Mouse (Mus musculus) heart, embryonic 13.5 days (tissue): ENCODE results near the gene Cep112. TPM values are rescaled to one million over a fixed set of nuclear protein-coding genes. Genes with fewer than 3 reads are reported as not detected.
"Not testable (repeated sequence)": the region's sequence is repeated elsewhere in the genome, so short reads cannot be mapped to it uniquely, and the experiment has no call there.

Experiments
- ATAC-seq: fragments of 200-750 bp; cut with Nextera tagmentation; 2 replicates; pipeline ENCODE4 v1.8.0; 2017; ENCODE audit warnings: moderate TSS enrichment; ENCODE audit not compliant: insufficient number of reproducible peaks, low FRiP score, low TSS enrichment; ENCODE audit errors: extremely low read depth
- H3K27ac ChIP-seq: fragments of 300-500 bp; sonication (generic); replicated peaks from 2 replicates; pipeline ENCODE4 v1.5.1; 2015; ENCODE audit warnings: moderate library complexity, mild to moderate bottlenecking, inconsistent platforms
- H3K27me3 ChIP-seq: fragments of 300-500 bp; sonication (generic); replicated peaks from 2 replicates; pipeline ENCODE4 v1.6.1; 2015; ENCODE audit warnings: mild to moderate bottlenecking, inconsistent platforms
- H3K36me3 ChIP-seq: fragments of 300-500 bp; sonication (generic); 2 replicates; pipeline ENCODE4 v1.6.1; 2015; ENCODE audit warnings: mild to moderate bottlenecking, inconsistent platforms
- H3K4me1 ChIP-seq: fragments of 300-500 bp; sonication (generic); 2 replicates; pipeline ENCODE4 v1.6.1; 2015; ENCODE audit warnings: inconsistent platforms
- H3K4me2 ChIP-seq: fragments of 300-500 bp; sonication (generic); 2 replicates; pipeline ENCODE4 v1.6.1; 2015; ENCODE audit warnings: inconsistent platforms, mild to moderate bottlenecking, moderate library complexity
- H3K4me3 ChIP-seq: fragments of 300-500 bp; sonication (generic); 2 replicates; pipeline ENCODE4 v1.5.1; 2015; ENCODE audit warnings: moderate library complexity, mild to moderate bottlenecking, inconsistent platforms
- H3K9ac ChIP-seq: fragments of 300-500 bp; sonication (generic); 2 replicates; pipeline ENCODE4 v1.6.1; 2015; ENCODE audit warnings: inconsistent platforms, mild to moderate bottlenecking, moderate library complexity
- H3K9me3 ChIP-seq: fragments of 300-500 bp; sonication (generic); 2 replicates; pipeline ENCODE4 v1.6.1; 2016; ENCODE audit warnings: inconsistent platforms
- WGBS: fragments of 180-500 bp; shearing (Covaris S2); methylation state at CpG from one replicate; pipeline ENCODE4 v1.1.7; 2015; ENCODE audit warnings: mixed read lengths; 5-methylcytosine and 5-hydroxymethylcytosine counted together
- polyA plus RNA-seq: library from polyadenylated mRNA; unstranded; fragments of >200 nt; fragmentation: Nextera tagmentation; extraction: Ambion mirVana; gene quantifications from 2 replicates; pipeline ENCODE4 v1.2.1, GENCODE M21; 2015

Cep112 gene
- polyA plus RNA-seq, 1 experiment from 2014 or later: 6.9 TPM

DNA sequence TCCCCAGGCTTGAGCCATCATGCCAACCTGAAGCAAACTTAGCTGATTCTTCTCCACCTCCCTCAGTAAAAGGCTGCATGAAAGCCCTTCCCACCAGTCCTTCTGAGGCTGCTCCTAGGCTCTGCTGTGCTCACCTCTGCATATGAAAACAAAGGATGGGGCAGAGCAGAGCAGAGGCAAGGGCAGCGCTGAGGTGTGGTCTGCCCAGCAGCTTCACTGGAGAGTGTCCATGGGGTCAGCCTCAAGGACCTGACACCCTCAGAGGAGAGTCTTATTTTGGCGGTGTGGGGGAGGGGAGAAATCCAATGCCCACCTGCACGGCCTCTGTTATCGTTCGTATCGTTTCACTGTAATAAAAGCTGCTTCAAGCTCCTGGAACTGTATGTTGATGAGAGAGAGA lies 432.3 kb downstream of the Cep112 start:
- peaks cover 5% of the 10 kb centered on the region; the same call in 1 of the 2 replicates for H3K4me1 ChIP-seq
- no peak overlapping the region for H3K4me2 ChIP-seq
- H3K4me3 ChIP-seq: no peak overlapping the region
- no peak overlapping the region for H3K9ac ChIP-seq
- 50% methylated on average over 6 of the region's 6 CpGs for WGBS
- no peaks in the 10 kb centered on the region for H3K36me3 ChIP-seq
- no peak overlapping the region for H3K27ac ChIP-seq
- no peaks in the 10 kb centered on the region for H3K27me3 ChIP-seq
- ATAC-seq: no peak
- H3K9me3 ChIP-seq: no peaks in the 10 kb centered on the region

DNA sequence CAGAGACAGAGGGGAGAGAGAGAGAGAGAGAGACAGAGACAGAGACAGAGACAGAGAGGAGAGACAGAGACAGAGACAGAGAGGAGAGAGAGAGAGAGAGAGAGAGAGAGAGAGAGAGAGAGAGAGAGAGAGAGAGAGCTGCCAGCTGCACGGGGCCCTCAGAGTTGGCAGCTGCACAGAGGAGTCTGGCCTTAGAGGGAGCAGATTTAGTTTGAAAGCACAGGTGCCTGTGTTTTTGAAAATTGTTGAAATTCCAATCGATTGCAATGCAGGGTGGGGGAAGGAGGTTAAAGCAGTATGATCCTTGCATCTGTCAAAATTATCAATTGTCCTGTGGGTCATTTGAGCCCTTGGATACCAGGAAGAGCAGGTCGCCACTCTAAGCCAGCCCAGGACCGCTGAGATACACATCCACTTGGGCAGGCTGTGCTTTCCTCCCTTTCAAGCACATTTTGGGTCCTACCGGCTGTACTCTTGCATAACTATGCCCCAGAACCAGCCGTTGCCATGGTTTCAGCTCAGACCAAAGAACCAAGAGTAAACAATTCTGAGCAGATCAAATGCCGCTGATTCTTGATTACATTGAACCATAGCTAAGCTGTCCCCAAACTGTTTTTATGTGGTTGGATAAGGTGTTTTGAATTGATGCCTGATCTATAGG lies 432.8 kb downstream of the Cep112 start:
- H3K27me3 ChIP-seq: no peaks in the 10 kb centered on the region
- H3K9me3 ChIP-seq: no peaks in the 10 kb centered on the region
- H3K4me1 ChIP-seq: peaks cover 5% of the 10 kb centered on the region; the same call in 1 of the 2 replicates
- H3K27ac ChIP-seq: no peak overlapping the region
- no peak overlapping the region for H3K4me2 ChIP-seq
- WGBS: 55% methylated on average over 7 of the region's 7 CpGs
- H3K36me3 ChIP-seq: no peaks in the 10 kb centered on the region
- no peak for ATAC-seq
- no peak overlapping the region for H3K4me3 ChIP-seq
- H3K9ac ChIP-seq: no peak overlapping the region

- no peak overlapping the region for H3K4me3 ChIP-seq
- no peaks in the 10 kb centered on the region for H3K9me3 ChIP-seq
- no peak overlapping the region for H3K4me2 ChIP-seq
- H3K9ac ChIP-seq: no peak overlapping the region
- H3K27me3 ChIP-seq: no peaks in the 10 kb centered on the region
- H3K27ac ChIP-seq: no peak overlapping the region
- H3K36me3 ChIP-seq: no peaks in the 10 kb centered on the region
- WGBS: 68% methylated on average over 3 of the region's 3 CpGs
- peaks cover 5% of the 10 kb centered on the region; the same call in 1 of the 2 replicates for H3K4me1 ChIP-seq
- no peak for ATAC-seq
These were observed 433.4 kb downstream of the Cep112 start for GRCm38 (mm10) chr11:108858339-108858804.

DNA sequence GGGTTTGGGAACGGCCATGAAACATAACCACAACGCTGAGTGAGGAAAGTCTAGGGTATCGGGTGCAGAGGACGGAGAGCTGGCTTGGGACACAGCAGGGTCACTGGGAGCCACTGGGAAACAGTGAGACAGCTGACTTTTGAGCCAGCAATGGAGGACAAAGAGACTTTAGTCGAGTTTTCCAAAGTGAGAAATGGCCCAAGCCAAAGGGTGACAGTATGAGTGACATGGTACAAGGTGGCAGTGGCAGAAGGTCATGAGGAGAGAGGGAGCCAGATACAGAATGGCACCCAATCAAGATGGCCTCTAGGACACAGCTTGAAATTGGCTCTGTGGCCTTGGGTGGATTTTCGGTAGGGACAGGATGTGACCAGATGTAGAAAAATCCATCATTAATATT lies 433.9 kb downstream of the Cep112 start:
- Histone ChIP-seq H3K36me3 (no peaks in the 10 kb centered on the region), H3K9ac (no peak overlapping the region), H3K9me3 (no peaks in the 10 kb centered on the region), H3K4me2 (no peak overlapping the region), H3K27ac (no peak overlapping the region), H3K4me1 (peaks cover 5% of the 10 kb centered on the region; the same call in 1 of the 2 replicates), H3K4me3 (no peak overlapping the region), H3K27me3 (no peaks in the 10 kb centered on the region)
- 80% methylated on average over 6 of the region's 6 CpGs for WGBS
- no peak for ATAC-seq

DNA sequence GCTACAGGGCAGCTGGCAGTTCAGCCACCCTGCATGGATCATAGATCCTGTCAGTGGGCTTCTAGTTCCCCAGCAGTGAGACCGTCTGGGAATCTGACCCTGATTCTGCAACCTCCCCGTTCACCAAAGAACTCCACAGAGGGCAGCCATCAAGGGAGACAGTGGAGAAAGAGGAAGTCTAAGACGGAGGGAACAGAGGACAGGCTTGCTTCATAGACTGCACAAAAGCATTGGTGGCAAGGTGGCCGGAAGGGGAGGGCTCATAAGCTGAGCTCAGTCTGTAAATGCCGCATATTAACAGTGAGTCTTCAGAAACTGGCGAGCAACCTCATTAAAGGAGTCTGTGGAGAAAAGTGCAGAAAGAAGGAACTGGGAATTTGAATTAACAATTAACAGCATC lies 437.4 kb downstream of the Cep112 start:
- WGBS: 77% methylated on average over 6 of the region's 6 CpGs
- no peak for ATAC-seq
- Histone ChIP-seq H3K9ac (no peak overlapping the region), H3K4me3 (no peak overlapping the region), H3K36me3 (no peaks in the 10 kb centered on the region), H3K9me3 (no peaks in the 10 kb centered on the region), H3K4me2 (no peak overlapping the region), H3K27me3 (no peaks in the 10 kb centered on the region), H3K27ac (no peak overlapping the region), H3K4me1 (peaks cover 1% of the 10 kb centered on the region; the same call in 1 of the 2 replicates)

GRCm38 (mm10) chr11:108865746-108866145 lies 440.8 kb downstream of the Cep112 start:
- Histone ChIP-seq H3K4me1 (no peaks in the 10 kb centered on the region), H3K4me3 (no peak overlapping the region), H3K27me3 (no peaks in the 10 kb centered on the region), H3K36me3 (no peaks in the 10 kb centered on the region), H3K9ac (no peak overlapping the region), H3K9me3 (no peaks in the 10 kb centered on the region), H3K27ac (no peak overlapping the region), H3K4me2 (no peak overlapping the region)
- ATAC-seq: no peak
- 26% methylated on average over 8 of the region's 8 CpGs for WGBS

DNA sequence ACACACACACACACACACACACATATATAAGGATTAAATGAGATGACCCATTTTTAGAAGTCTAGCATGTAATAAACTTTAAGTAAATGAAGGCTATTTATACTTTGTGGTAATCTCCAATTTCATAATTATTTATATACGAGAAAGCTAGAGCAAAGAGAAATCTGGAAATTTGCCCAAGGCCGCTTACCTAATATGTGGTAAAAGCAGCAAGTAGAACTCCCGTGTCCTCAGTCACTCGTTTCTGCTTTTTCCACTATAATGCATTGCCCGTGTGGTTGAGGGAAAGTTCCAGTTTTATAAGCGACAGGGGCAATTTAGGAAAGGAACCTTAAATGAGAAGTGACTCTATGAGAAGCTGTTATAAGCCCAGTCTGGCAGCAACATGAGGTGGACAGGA lies 442.5 kb downstream of the Cep112 start:
- H3K4me3 ChIP-seq: no peak overlapping the region
- no peaks in the 10 kb centered on the region for H3K9me3 ChIP-seq
- ATAC-seq: no peak
- H3K36me3 ChIP-seq: no peaks in the 10 kb centered on the region
- no peaks in the 10 kb centered on the region for H3K27me3 ChIP-seq
- WGBS: 83% methylated on average over 6 of the region's 6 CpGs
- no peaks in the 10 kb centered on the region for H3K4me1 ChIP-seq
- no peak overlapping the region for H3K9ac ChIP-seq
- H3K4me2 ChIP-seq: no peak overlapping the region
- H3K27ac ChIP-seq: no peak overlapping the region

DNA sequence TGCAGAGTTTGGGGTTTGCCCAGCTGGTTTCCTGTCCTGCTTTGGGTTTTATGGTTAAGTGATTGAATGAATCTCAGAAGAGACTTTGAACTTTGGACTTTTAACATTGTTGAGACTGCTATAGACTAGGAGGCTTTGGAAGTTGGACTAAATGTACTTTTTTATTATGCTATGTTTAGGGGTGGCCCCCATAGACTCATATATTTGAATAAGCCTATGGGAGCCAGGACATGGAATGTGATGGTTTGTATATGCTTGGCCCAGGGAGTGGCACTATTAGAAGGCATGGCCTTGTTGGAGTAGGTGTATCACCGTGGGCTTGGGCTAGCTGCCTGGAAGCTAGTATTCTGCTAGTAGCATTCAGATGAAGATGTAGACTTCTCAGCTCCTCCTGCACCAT lies 446.3 kb downstream of the Cep112 start:
- not testable (repeated sequence) for H3K27ac ChIP-seq, ATAC-seq, H3K27me3 ChIP-seq, H3K4me1 ChIP-seq, H3K4me2 ChIP-seq, H3K4me3 ChIP-seq, H3K9ac ChIP-seq, H3K9me3 ChIP-seq, H3K36me3 ChIP-seq
- 88% methylated on average over 1 of the region's 1 CpGs for WGBS

GRCm38 (mm10) chr11:108871748-108872147 lies 446.8 kb downstream of the Cep112 start:
- no peak overlapping the region for H3K4me3 ChIP-seq
- ATAC-seq: no peak
- no peak overlapping the region for H3K4me2 ChIP-seq
- 79% methylated on average over 3 of the region's 3 CpGs for WGBS
- H3K9me3 ChIP-seq: no peaks in the 10 kb centered on the region
- H3K9ac ChIP-seq: no peak overlapping the region
- H3K36me3 ChIP-seq: no peaks in the 10 kb centered on the region
- no peak overlapping the region for H3K27ac ChIP-seq
- no peaks in the 10 kb centered on the region for H3K27me3 ChIP-seq
- no peaks in the 10 kb centered on the region for H3K4me1 ChIP-seq

- 66% methylated on average over 7 of the region's 7 CpGs for WGBS
- no peak overlapping the region for H3K9ac ChIP-seq
- H3K9me3 ChIP-seq: no peaks in the 10 kb centered on the region
- no peaks in the 10 kb centered on the region for H3K27me3 ChIP-seq
- H3K4me1 ChIP-seq: no peaks in the 10 kb centered on the region
- no peak overlapping the region for H3K27ac ChIP-seq
- no peak overlapping the region for H3K4me2 ChIP-seq
- H3K36me3 ChIP-seq: no peaks in the 10 kb centered on the region
- H3K4me3 ChIP-seq: no peak overlapping the region
- no peak for ATAC-seq
These were observed 451.7 kb downstream of the Cep112 start for GRCm38 (mm10) chr11:108876633-108877205.

DNA sequence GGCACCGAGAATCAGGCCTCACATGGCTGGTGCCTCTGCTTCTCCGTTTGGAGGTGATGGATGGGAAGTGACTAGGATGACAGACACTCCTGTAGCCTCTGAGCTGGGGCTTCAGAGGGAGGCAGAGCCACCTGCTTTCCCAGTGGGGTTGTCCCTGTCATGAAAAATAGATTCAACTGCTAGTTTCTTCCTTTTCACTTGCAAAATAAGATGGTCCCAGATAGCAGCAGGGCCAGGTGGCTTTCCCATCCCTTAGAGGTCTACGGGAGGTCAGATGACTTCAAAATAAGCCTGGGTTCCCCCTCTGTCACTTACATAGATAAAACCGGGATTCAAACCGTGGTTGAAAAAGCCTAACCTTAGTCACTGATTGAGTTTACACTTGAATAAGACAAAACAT lies 452.5 kb downstream of the Cep112 start:
- Histone ChIP-seq H3K36me3 (no peaks in the 10 kb centered on the region), H3K9me3 (no peaks in the 10 kb centered on the region), H3K27me3 (no peaks in the 10 kb centered on the region), H3K4me1 (no peaks in the 10 kb centered on the region), H3K4me2 (no peak overlapping the region), H3K27ac (no peak overlapping the region), H3K9ac (no peak overlapping the region), H3K4me3 (no peak overlapping the region)
- ATAC-seq: no peak
- 63% methylated on average over 5 of the region's 5 CpGs for WGBS

- Histone ChIP-seq H3K9me3 (no peaks in the 10 kb centered on the region), H3K27ac (no peak overlapping the region), H3K4me2 (no peak overlapping the region), H3K36me3 (no peaks in the 10 kb centered on the region), H3K4me3 (no peak overlapping the region), H3K27me3 (no peaks in the 10 kb centered on the region), H3K9ac (no peak overlapping the region), H3K4me1 (no peaks in the 10 kb centered on the region)
- WGBS: 52% methylated on average over 4 of the region's 4 CpGs
- ATAC-seq: no peak
These were observed 455.6 kb downstream of the Cep112 start for GRCm38 (mm10) chr11:108880546-108880945.
